Mouse (Mus musculus): Measurements from ENCODE around the gene Rab3gap2.

DNA sequence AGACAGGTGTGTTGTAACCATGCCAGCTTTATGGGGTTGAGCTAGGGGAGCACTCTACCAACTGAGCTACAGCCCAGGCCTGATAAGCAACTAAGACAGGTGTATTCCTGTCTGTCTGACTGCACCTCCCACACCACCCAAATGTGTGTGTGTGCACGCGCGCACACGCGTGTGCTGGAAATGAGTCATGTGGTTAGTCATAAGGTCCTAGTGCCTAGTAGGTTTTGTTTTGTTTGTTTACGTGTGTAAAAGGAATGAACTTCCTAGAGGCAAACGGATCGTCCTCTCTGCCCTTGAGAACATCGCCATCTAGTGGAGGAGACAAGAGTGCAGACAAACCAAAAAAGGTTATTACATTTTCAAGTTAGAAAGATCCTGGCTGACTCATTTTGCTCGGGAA is 10.4 kb upstream of the Rab3gap2 start:
- no peak for TF ChIP-seq POLR2A (IDR thresholded peaks at IDR 0.05; ENCODE audit: low read depth, low read length)
- peak; percentile 76 for TF ChIP-seq CTCF (conservative IDR thresholded peaks at IDR 0.05; ENCODE audit: insufficient read depth, insufficient read length, low read depth, low read length)
